Comparison of ENCODE assay signal across 23 mouse cellular contexts in the genomic region with DNA sequence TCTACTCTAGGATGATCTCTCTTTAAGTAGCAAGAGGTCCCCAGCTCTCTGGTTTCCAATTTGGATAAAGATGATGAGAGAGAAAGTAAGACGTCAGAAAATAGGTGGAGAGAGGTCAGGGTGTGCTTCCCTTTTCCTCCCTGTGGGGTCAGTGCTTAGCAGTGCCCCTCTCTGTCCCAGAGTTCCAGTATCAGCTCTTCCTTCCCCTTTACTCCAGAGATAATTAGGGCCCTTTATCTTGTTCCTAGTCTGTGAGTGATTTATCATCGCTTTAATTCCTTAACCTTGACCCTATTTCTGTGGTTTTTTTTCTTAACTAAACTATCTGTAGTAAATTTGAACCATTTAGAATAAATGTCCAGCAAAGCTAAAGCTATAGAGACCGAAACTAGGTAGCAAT. TPM values are rescaled to one million over a fixed set of nuclear protein-coding genes. Genes with fewer than 3 reads are reported as not detected.
"Had no signal": no experiment of that assay in that cellular context is flagged by ENCODE, and none has a peak within 500 bp of the region (broad histone marks: within the 10 kb centered on the region; RNA-seq: fewer than 3 reads in every experiment).

No protein-coding gene starts in this region.

- H3K36me3 ChIP-seq: lung, embryonic 15.5 days; midbrain, embryonic 10.5 days; midbrain, embryonic 12.5 days; neural tube, embryonic 13.5 days; neural tube, embryonic 15.5 days had no signal

- ATAC-seq: lung, postnatal 0 days; midbrain, embryonic 16.5 days had no signal

- H3K27ac ChIP-seq: lung, embryonic 15.5 days; midbrain, embryonic 10.5 days; midbrain, embryonic 12.5 days; neural tube, embryonic 13.5 days; neural tube, embryonic 15.5 days had no signal

- H3K4me2 ChIP-seq: lung, embryonic 15.5 days; midbrain, embryonic 12.5 days; neural tube, embryonic 13.5 days; neural tube, embryonic 15.5 days had no signal

- H3K4me1 ChIP-seq: lung, embryonic 15.5 days had no signal

- H3K9ac ChIP-seq: lung, embryonic 15.5 days; midbrain, embryonic 12.5 days; neural tube, embryonic 13.5 days; neural tube, embryonic 15.5 days had no signal

- H3K4me3 ChIP-seq: lung, embryonic 15.5 days; midbrain, embryonic 10.5 days; midbrain, embryonic 12.5 days; myocyte; neural tube, embryonic 13.5 days; neural tube, embryonic 15.5 days had no signal

- H3K9me3 ChIP-seq: lung, embryonic 15.5 days; midbrain, embryonic 10.5 days; midbrain, embryonic 12.5 days; neural tube, embryonic 13.5 days; neural tube, embryonic 15.5 days had no signal

- H3K27me3 ChIP-seq: lung, embryonic 15.5 days; midbrain, embryonic 12.5 days; neural tube, embryonic 13.5 days had no signal

- DNase-seq: lung, adult 2 months; lung, postnatal 14 days; lung, postnatal 4 days; midbrain, embryonic 14.5 days; retina, postnatal 1 day; right cerebral cortex, adult 18-20 months; right cerebral cortex, postnatal 25 days; right cerebral cortex, postnatal 4 days; spleen, adult 18-20 months; thymus, adult 18-20 months; thymus, postnatal 14 days; thymus, postnatal 36 days had no signal

RNA-seq across cellular contexts. Expression of a gene that starts 3.5 kb away (rescaled TPM):
- polyA plus RNA-seq: neural tube, embryonic 11.5 days had no signal

RNA-seq across cellular contexts. Expression of a gene that starts 43.6 kb away (rescaled TPM):
- polyA plus RNA-seq: myocyte; neural tube, embryonic 11.5 days; neural tube, embryonic 13.5 days; small intestine, adult 2 months; stomach, embryonic 14.5 days had no signal
